Mouse (Mus musculus) megakaryocyte, embryonic 14.5 days (primary cell): ENCODE measurements around the gene Gm42906.

Source experiments
- FLI1 ChIP-seq: IDR thresholded peaks from 2 replicates; pipeline ENCODE4 v1.6.1; 2012; ENCODE audit warnings: low read length, inconsistent platforms, mixed read lengths
- GATA1 ChIP-seq: IDR thresholded peaks from 3 replicates; pipeline ENCODE4 v1.6.1; 2012; ENCODE audit warnings: mixed read lengths, low read length, inconsistent platforms, borderline replicate concordance

DNA sequence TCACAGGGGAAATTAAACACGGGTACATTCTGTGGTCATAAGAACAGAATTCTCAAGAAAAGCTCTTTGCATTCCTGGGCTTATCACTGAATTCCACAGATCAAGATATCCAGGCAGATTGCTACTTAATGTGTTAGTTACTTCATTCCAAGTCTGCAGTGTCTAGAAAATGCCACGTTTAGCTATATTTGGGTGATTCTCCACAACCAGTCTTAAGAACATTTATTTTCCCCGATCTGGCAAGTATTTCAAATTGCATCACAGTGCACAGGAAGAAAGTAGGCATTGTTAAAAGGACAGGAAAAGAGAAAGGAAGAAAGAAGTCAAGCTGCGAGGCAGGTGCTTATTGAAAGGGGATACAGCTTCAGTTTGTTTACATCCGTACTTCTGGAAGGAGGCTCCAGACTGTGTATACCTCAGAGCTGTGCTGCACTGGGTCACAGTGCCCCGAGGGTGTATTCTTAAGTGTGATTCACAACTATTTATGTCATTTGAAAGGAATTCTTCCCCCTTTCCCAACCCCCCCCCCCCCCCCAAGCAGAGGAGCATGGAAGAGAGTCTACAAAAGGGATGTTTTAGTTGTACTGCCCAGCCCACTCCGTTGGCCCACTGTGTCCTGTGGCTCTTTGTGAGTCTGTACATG, 373.7 kb downstream of the Gm42906 start:
- TF ChIP-seq GATA1, result no peak
- TF ChIP-seq FLI1, result no peak
